Mouse (Mus musculus) adrenal gland, postnatal 10 days (tissue): Measurements from ENCODE around the gene Gcnt3. TPM values are rescaled to one million over a fixed set of nuclear protein-coding genes. Genes with fewer than 3 reads are reported as not detected.

ENCODE experiments used
- DNase-seq: peaks from one replicate; pipeline ENCODE4 v3.0.0; 2021; ENCODE audit warnings: mixed read lengths
- total RNA-seq, 2 experiments: library from RNA; stranded (reverse); gene quantifications; 2 replicates each; pipeline ENCODE4 v1.2.3; 2021

Gcnt3 gene
- total RNA-seq, 2 experiments from 2014 or later: not detected

DNA sequence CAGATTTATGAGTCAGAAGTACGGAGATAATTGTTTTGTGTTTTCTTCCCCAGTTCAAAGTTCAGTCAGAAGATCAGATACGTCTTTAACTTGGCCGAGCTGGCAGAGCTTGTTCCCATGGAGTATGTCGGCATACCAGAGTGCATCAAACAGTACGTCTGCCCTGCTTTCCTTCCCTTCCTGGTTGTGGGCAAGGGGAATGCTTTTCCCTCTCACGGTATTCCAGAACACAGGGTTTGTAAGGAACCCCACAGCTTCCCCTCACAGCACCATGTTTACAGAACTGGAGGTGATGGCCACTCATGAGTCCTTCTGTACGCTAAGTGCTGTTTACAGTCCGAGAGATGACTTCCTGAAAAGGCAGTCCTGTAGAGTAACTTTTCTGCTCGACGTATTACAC, 34.4 kb downstream of the Gcnt3 start:
- no peak for DNase-seq

- DNase-seq: no peak
Observed at GRCm38 (mm10) chr9:69999318-69999717, 38.6 kb downstream of the Gcnt3 start.

- DNase-seq: no peak
Observed at GRCm38 (mm10) chr9:69994547-69994946, 43.3 kb downstream of the Gcnt3 start.

GRCm38 (mm10) chr9:69993479-69993878, 44.4 kb downstream of the Gcnt3 start:
- DNase-seq: no peak

DNA sequence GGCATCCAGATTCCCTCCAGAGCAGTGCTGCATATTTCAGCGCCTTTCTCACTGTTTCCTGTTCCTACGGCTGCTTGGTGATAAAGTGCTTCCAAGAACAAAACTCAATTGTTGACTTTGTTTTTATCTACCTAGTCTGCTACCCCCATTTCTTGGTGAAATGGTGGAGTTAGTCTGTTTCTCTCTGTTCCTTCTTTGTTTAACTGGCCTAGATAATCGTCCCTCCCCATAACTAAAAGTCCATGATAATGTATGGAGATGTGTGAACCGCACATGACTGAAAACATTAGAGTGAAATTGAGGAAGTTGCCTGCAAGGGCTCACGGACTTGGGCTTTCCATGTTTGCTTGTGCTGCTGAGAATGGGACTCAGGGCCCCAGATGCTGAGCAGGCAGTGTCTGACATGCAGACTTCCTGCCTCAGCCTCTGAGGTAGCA, 45.0 kb downstream of the Gcnt3 start:
- DNase-seq: no peak

DNA sequence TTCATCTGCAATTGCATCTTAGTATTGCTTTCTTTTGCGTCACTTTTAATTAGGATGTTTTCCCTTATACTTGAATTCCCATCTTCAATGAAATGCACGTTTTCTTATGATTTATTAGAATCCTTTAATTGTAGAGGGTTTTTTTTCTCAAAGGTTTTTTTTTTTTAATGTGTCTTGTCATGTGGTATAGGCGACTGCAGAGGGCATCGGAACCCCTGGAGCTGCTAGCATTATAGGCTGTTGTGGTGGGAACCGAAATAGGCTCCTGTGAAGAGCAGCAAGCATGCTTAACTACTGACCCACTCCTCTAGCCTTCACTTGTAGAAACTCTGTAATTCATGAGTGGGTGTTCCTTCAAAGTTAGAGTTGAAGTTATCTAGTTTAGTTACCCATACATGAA, 47.5 kb downstream of the Gcnt3 start:
- DNase-seq: no peak

GRCm38 (mm10) chr9:69989303-69990121, 48.4 kb downstream of the Gcnt3 start, which contains the start of gene Bnip2:
Gene Bnip2, plus strand, starts transcription at chr9:69989466.
- DNase-seq: peak; percentile 99

DNA sequence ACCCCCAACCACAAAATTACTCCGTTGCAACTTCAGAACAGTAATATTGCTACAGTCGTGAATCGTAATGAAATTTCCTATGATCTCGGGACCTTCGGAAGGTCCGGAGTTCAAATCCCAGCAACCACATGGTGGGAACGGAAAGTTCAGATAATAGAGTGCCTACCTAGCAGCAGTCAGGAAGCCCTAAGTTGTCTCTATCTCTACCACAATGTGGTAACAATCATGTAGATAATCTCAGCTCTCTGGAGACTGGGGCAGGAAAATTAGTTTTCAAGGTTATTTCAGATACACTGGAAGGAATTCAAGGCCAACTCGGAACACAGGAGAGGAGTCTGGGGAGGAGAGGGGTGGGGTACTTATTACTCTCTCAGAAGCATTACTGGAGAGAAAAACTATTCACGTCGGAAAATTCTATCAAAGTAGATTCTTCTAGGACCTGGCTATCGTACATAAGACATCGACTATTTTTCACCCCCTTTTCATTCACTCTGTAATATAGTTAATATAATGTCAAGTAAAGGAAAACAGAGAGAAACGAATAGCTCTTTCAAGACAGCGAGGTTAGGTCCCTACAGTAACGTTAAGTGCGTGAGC, 49.1 kb downstream of the Gcnt3 start:
- no peak for DNase-seq

GRCm38 (mm10) chr9:69987579-69987978, 50.3 kb downstream of the Gcnt3 start:
- DNase-seq: peak; percentile 79

DNA sequence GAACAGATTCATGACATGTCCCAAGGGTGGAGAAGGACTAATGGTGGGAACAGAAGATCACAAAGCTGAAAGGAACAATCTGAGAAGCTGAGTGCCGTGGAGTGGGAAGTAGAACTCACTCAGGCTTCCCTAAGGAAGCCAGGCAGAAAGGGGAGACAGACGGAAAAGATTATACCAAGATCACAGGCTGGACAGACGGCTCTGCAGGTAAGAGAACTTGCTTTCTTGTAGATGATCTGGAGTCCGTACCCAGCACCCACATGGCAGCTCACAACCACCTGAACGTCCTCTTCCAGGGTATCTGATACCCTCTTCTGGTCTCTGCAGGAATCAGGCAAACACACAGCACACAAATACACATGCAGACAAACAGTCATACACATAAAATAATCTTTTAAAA, 51.3 kb downstream of the Gcnt3 start:
- DNase-seq: no peak

DNA sequence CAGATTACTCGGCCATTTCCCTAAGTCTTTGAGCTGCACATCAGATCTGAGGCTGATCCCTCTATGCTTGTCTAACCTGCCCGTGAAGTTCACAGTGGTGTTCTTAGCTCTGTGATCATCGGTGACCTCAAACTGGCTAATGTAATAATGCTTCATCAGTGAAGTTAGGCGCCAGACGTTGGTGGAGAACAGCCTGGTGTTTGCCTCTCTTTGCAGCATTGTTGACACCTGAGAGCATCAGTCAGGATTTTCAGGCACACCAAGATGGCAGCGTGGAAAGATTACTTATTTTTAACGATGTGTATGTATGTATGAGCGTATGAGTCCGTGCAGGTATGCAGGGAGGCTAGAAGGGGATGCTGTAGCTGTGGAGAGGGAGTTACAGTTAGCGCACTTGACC, 51.8 kb downstream of the Gcnt3 start:
- DNase-seq: no peak

- DNase-seq: no peak
Observed at GRCm38 (mm10) chr9:69985526-69985925, 52.4 kb downstream of the Gcnt3 start.

Other genes with a start within 250 kb of the Gcnt3 start
- 100 to 1,000 TPM in 1 of 2 experiments, 10 to 100 TPM in 1; 96.8 to 108 TPM for gene Bnip2, start 48.6 kb downstream of the Gcnt3 start, total RNA-seq
- 10 to 100 TPM; 75.6 to 78.4 TPM for gene Gtf2a2, start 25.5 kb downstream of the Gcnt3 start, total RNA-seq
- 1 to 10 TPM; 3.2 to 3.7 TPM for gene Fam81a, start 104.5 kb upstream of the Gcnt3 start, total RNA-seq
- 10 to 100 TPM; 17.9 to 19.5 TPM for gene Myo1e, start 169.3 kb upstream of the Gcnt3 start, total RNA-seq